Mouse (Mus musculus) liver (tissue): Measurements from ENCODE around the gene Zbtb8os.

Experiments used
- DNase-seq: peaks from one replicate; pipeline ENCODE4 v3.0.0-alpha.2; 2020; ENCODE audit warnings: mixed read lengths

The Zbtb8os gene

GRCm38 (mm10) chr4:129379805-129380204 is 44.3 kb downstream of the Zbtb8os start:
- no peak for DNase-seq

- no peak for DNase-seq
Measured at GRCm38 (mm10) chr4:129381148-129381547, 45.7 kb downstream of the Zbtb8os start.

GRCm38 (mm10) chr4:129382029-129382428 is 46.5 kb downstream of the Zbtb8os start:
- no peak for DNase-seq

- no peak for DNase-seq
Measured at GRCm38 (mm10) chr4:129382488-129382887, 47.0 kb downstream of the Zbtb8os start.

- no peak for DNase-seq
Measured at GRCm38 (mm10) chr4:129383586-129383985, 48.1 kb downstream of the Zbtb8os start.

GRCm38 (mm10) chr4:129384440-129384839 is 48.9 kb downstream of the Zbtb8os start:
- no peak for DNase-seq

- DNase-seq, result no peak
Measured at GRCm38 (mm10) chr4:129385685-129386084, 50.2 kb downstream of the Zbtb8os start.

- DNase-seq, result peak; percentile 66
Measured at GRCm38 (mm10) chr4:129386269-129386946, 50.9 kb downstream of the Zbtb8os start.

- peak; percentile 15 for DNase-seq
Measured at GRCm38 (mm10) chr4:129386989-129387388, 51.5 kb downstream of the Zbtb8os start.

- DNase-seq, result no peak
Measured at GRCm38 (mm10) chr4:129388404-129388803, 52.9 kb downstream of the Zbtb8os start.

GRCm38 (mm10) chr4:129390216-129390743 is 54.8 kb downstream of the Zbtb8os start:
- DNase-seq, result no peak

- no peak for DNase-seq
Measured at GRCm38 (mm10) chr4:129390936-129391557, 55.6 kb downstream of the Zbtb8os start.

- no peak for DNase-seq
Measured at GRCm38 (mm10) chr4:129394089-129394870, 58.8 kb downstream of the Zbtb8os start.

- DNase-seq, result no peak
Measured at GRCm38 (mm10) chr4:129396960-129397359, 61.5 kb downstream of the Zbtb8os start.

GRCm38 (mm10) chr4:129399813-129400212 is 64.3 kb downstream of the Zbtb8os start:
- DNase-seq, result no peak
